Mouse (Mus musculus) heart, postnatal 10 days (tissue): ENCODE data around the gene Gm21976. TPM values are rescaled to one million over a fixed set of nuclear protein-coding genes. Genes with fewer than 3 reads are reported as not detected.

Source experiments
- DNase-seq, 2 experiments: peaks; one replicate each; pipeline ENCODE4 v3.0.0; 2021
- intact Hi-C: fragments of 180-260 bp; cut with DNase I; formaldehyde crosslinking; loops from one replicate; pipeline ENCODE4 v1.15.1; 2025
- total RNA-seq, 2 experiments: library from RNA; stranded (reverse); gene quantifications; 2 replicates each; pipeline ENCODE4 v1.2.3; 2021

Gm21976 gene
- not detected for total RNA-seq

- intact Hi-C loops = no loop called here
- no peak for DNase-seq
These were observed at the start of gene Gm21976 for GRCm38 (mm10) chr13:98279686-98280085. Gene Gm21976 (plus strand): TSS chr13:98279887.

- intact Hi-C loops = no loop called here
These were observed 49.2 kb upstream of the Gm21976 start for GRCm38 (mm10) chr13:98230511-98230910.

GRCm38 (mm10) chr13:98235451-98235850 lies 44.2 kb upstream of the Gm21976 start:
- no peak for DNase-seq
- intact Hi-C loops = no loop called here

More at GRCm38 (mm10) chr13:98230511-98230910, 49.2 kb upstream of the Gm21976 start:
- DNase-seq = no peak

- intact Hi-C loops = loop anchor here (1.0 to 10.0 kb wide), 2 partner anchors 209 to 1005 kb away; no protein-coding TSS in a partner anchor
- peak; percentile 74 to 83 for DNase-seq
These were observed 39.6 kb upstream of the Gm21976 start for GRCm38 (mm10) chr13:98239978-98240641.

- intact Hi-C loops = loop anchor here (10.0 kb wide), 1 partner anchor 1007 kb away; no protein-coding TSS in a partner anchor
- DNase-seq = no peak
These were observed 38.0 kb upstream of the Gm21976 start for GRCm38 (mm10) chr13:98241531-98242282.

- intact Hi-C loops = loop anchor here (10.0 kb wide), 1 partner anchor 1010 kb away; no protein-coding TSS in a partner anchor
- peak; percentile 20 to 38 for DNase-seq
These were observed 34.9 kb upstream of the Gm21976 start for GRCm38 (mm10) chr13:98244571-98245350.

- DNase-seq = no peak
- intact Hi-C loops = loop anchor here (10.0 kb wide), 1 partner anchor 1011 kb away; no protein-coding TSS in a partner anchor
These were observed 34.3 kb upstream of the Gm21976 start for GRCm38 (mm10) chr13:98245386-98245785.

- intact Hi-C loops = loop anchor here (10.0 kb wide), 1 partner anchor 1015 kb away; no protein-coding TSS in a partner anchor
These were observed 30.1 kb upstream of the Gm21976 start for GRCm38 (mm10) chr13:98249594-98249993.

GRCm38 (mm10) chr13:98254921-98255320 lies 24.8 kb upstream of the Gm21976 start:
- no peak for DNase-seq
- intact Hi-C loops = no loop called here

More at GRCm38 (mm10) chr13:98249594-98249993, 30.1 kb upstream of the Gm21976 start:
- DNase-seq = no peak

GRCm38 (mm10) chr13:98262636-98263457 lies 16.8 kb upstream of the Gm21976 start, which contains the start of the genes Utp15 and Ankra2:
Gene Utp15 (minus strand): TSS chr13:98263041.
Gene Ankra2 (plus strand): TSS chr13:98263074.
- DNase-seq = peak; percentile 98 to 99
- intact Hi-C loops = no loop called here

- no peak for DNase-seq
- intact Hi-C loops = no loop called here
These were observed 16.2 kb upstream of the Gm21976 start for GRCm38 (mm10) chr13:98263458-98263987.

- no peak for DNase-seq
- intact Hi-C loops = no loop called here
These were observed 15.6 kb upstream of the Gm21976 start for GRCm38 (mm10) chr13:98264111-98264510.

- intact Hi-C loops = no loop called here
- no peak for DNase-seq
These were observed 5.7 kb upstream of the Gm21976 start for GRCm38 (mm10) chr13:98274023-98274422.

- peak; percentile 33 to 55 for DNase-seq
- intact Hi-C loops = no loop called here
These were observed 4.0 kb upstream of the Gm21976 start for GRCm38 (mm10) chr13:98275646-98276045.

GRCm38 (mm10) chr13:98276253-98276652 lies 3.4 kb upstream of the Gm21976 start:
- no peak for DNase-seq
- intact Hi-C loops = no loop called here

- intact Hi-C loops = no loop called here
- DNase-seq = no peak
These were observed 2.2 kb upstream of the Gm21976 start for GRCm38 (mm10) chr13:98277501-98277900.

- no peak for DNase-seq
- intact Hi-C loops = no loop called here
These were observed 1.4 kb downstream of the Gm21976 start for GRCm38 (mm10) chr13:98280990-98281650.

GRCm38 (mm10) chr13:98290719-98291118 lies 11.0 kb downstream of the Gm21976 start:
- intact Hi-C loops = no loop called here
- no peak for DNase-seq

GRCm38 (mm10) chr13:98291712-98292111 lies 12.0 kb downstream of the Gm21976 start:
- intact Hi-C loops = no loop called here
- DNase-seq = no peak
